Mouse (Mus musculus) MEL (cell line): ENCODE results near the gene Gm13271.

Experiments used
- BHLHE40 ChIP-seq: IDR thresholded peaks from 2 replicates; pipeline ENCODE4 v1.6.1; 2012; ENCODE audit warnings: low read depth, mild to moderate bottlenecking, inconsistent platforms, low read length, improper control_type of control experiment, borderline replicate concordance
- CHD1 ChIP-seq: IDR thresholded peaks from 2 replicates; pipeline ENCODE4 v1.6.1; 2012; ENCODE audit warnings: low read depth, mild to moderate bottlenecking, inconsistent platforms, low read length, improper control_type of control experiment
- CTCF ChIP-seq, 3 experiments: IDR thresholded peaks in 2 of 3; conservative IDR thresholded peaks in 1 of 3; 2 replicates each; pipeline ENCODE4 v1.5.1; 2011 to 2012; ENCODE audit warnings: low read length in 3 of 3, low read depth in 2 of 3, mild to moderate bottlenecking in 2 of 3, improper control_type of control experiment in 1 of 3, inconsistent platforms in 1 of 3, mixed read lengths in 1 of 3, moderate library complexity in 1 of 3; ENCODE audit not compliant: control insufficient read depth in 1 of 3, insufficient read depth in 1 of 3, poor library complexity in 1 of 3, severe bottlenecking in 1 of 3
- EP300 ChIP-seq, 2 experiments: IDR thresholded peaks; 2 replicates each; pipeline ENCODE4 v1.6.1; 2011; ENCODE audit warnings: improper control_type of control experiment in 2 of 2, low read length in 2 of 2, low read depth in 1 of 2, mild to moderate bottlenecking in 1 of 2
- HCFC1 ChIP-seq: IDR thresholded peaks from 2 replicates; pipeline ENCODE4 v1.6.1; 2012; ENCODE audit warnings: low read depth, mild to moderate bottlenecking, inconsistent platforms, low read length, improper control_type of control experiment, moderate library complexity
- KAT2A ChIP-seq: conservative IDR thresholded peaks from 2 replicates; pipeline ENCODE4 v1.6.1; 2012; ENCODE audit warnings: low read depth, low read length, improper control_type of control experiment, inconsistent platforms
- MAFK ChIP-seq: IDR thresholded peaks from 2 replicates; pipeline ENCODE4 v1.6.1; 2011; ENCODE audit warnings: low read depth, mild to moderate bottlenecking, low read length, improper control_type of control experiment, borderline replicate concordance
- MAX ChIP-seq: IDR thresholded peaks from 2 replicates; pipeline ENCODE4 v1.6.1; 2011; ENCODE audit warnings: low read length, improper control_type of control experiment
- POLR2A ChIP-seq, 2 experiments: IDR thresholded peaks; 2 replicates each; pipeline ENCODE4 v1.6.1; 2011 to 2012; ENCODE audit warnings: low read length in 2 of 2, mild to moderate bottlenecking in 2 of 2, control low read depth in 1 of 2, improper control_type of control experiment in 1 of 2, low read depth in 1 of 2, moderate library complexity in 1 of 2; ENCODE audit not compliant: control insufficient read depth in 1 of 2, insufficient read depth in 1 of 2, poor library complexity in 1 of 2
- POLR2AphosphoS2 ChIP-seq: IDR thresholded peaks from 2 replicates; pipeline ENCODE4 v1.6.1; 2011; ENCODE audit warnings: low read length, improper control_type of control experiment
- RCOR1 ChIP-seq: IDR thresholded peaks from 2 replicates; pipeline ENCODE4 v1.6.1; 2012; ENCODE audit warnings: low read depth, mild to moderate bottlenecking, inconsistent platforms, low read length, improper control_type of control experiment
- SMC3 ChIP-seq: IDR thresholded peaks from 2 replicates; pipeline ENCODE4 v1.6.1; 2011; ENCODE audit warnings: low read depth, low read length, improper control_type of control experiment
- ZC3H11A ChIP-seq: IDR thresholded peaks from 2 replicates; pipeline ENCODE4 v1.6.1; 2012; ENCODE audit warnings: low read depth, mild to moderate bottlenecking, inconsistent platforms, low read length, improper control_type of control experiment

DNA sequence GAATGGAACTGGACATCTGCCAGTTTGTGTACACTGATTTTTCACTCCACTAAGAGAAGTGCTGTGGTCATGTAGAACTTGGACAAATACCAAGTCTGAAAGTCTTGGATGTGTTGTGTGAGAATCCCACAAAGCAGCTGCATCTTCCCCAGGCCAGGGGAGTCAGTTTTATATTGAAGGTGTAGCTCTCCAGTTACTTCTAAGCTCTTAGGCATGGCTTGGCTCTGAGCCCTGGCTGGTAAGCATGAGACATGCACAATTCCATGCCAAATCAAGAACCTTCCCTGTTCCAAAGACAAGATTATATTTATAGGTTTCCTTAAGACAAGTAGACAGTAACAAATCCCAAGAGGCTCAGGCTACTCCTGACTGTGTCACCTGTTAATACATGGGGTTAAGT, 39.6 kb upstream of the Gm13271 start:
- TF ChIP-seq POLR2A (IDR thresholded peaks at IDR 0.05; ENCODE audit: control insufficient read depth in 1 of 2, insufficient read depth in 1 of 2, low read depth in 1 of 2, low read length in 2 of 2, poor library complexity in 1 of 2) (no peak), CTCF (IDR thresholded peaks at IDR 0.05 in 2 of 3, conservative IDR thresholded peaks at IDR 0.05 in 1 of 3; ENCODE audit: control insufficient read depth in 1 of 3, insufficient read depth in 1 of 3, low read depth in 2 of 3, low read length in 3 of 3, poor library complexity in 1 of 3, severe bottlenecking in 1 of 3) (no peak), HCFC1 (no peak), EP300 (IDR thresholded peaks at IDR 0.05; ENCODE audit: low read depth in 1 of 2, low read length in 2 of 2) (no peak), BHLHE40 (no peak), RCOR1 (no peak), CHD1 (no peak), KAT2A (no peak), MAFK (no peak), MAX (no peak), POLR2AphosphoS2 (no peak), ZC3H11A (no peak), SMC3 (no peak)
